ENCODE assay signal across 8 mouse cellular contexts in genomic region chr9:66124111-66124531, GRCm38 (mm10). TPM values are rescaled to one million over a fixed set of nuclear protein-coding genes. Genes with fewer than 3 reads are reported as not detected.
A peak's percentile ranks its signal among the peaks of the same experiment; 100 is the strongest.
DNase-seq lines count a peak whose midpoint lies in the region; ATAC-seq lines count a peak whose summit lies in the region.

No protein-coding gene starts in this region.

- peak overlapping the region; percentile 94 for H3K27ac ChIP-seq in forebrain, embryonic 10.5 days
- H3K27ac ChIP-seq in kidney, embryonic 14.5 days (ENCODE audit: low read depth, low read length) = peak overlapping the region; percentile 82
- peak overlapping the region; percentile 93 for H3K27ac ChIP-seq in midbrain, embryonic 10.5 days (replicated peaks)

- H3K4me1 ChIP-seq in forebrain, embryonic 10.5 days = peaks cover 51% of the 10 kb centered on the region
- H3K4me1 ChIP-seq in kidney, embryonic 14.5 days (ENCODE audit: control insufficient read depth, insufficient read depth, low read length) = peaks cover 19% of the 10 kb centered on the region
- H3K4me1 ChIP-seq in midbrain, embryonic 10.5 days = peaks cover 44% of the 10 kb centered on the region

- H3K9me3 ChIP-seq in forebrain, embryonic 10.5 days = no peaks in the 10 kb centered on the region
- H3K9me3 ChIP-seq in kidney, embryonic 14.5 days (ENCODE audit: control insufficient read depth, low read length) = no peaks in the 10 kb centered on the region
- H3K9me3 ChIP-seq in midbrain, embryonic 10.5 days (replicated peaks) = no peaks in the 10 kb centered on the region

- peak; percentile 23 to 30 for DNase-seq in lung, adult 18-20 months
- no peak for DNase-seq in lung, postnatal 25 days (ENCODE audit: low spot score)
- DNase-seq in adipocyte (ENCODE audit: low spot score) = peak; percentile 52
- peak; percentile 25 for DNase-seq in forebrain, embryonic 10.5 days (ENCODE audit: extremely low spot score, low spot score)
- DNase-seq in midbrain, embryonic 10.5 days (ENCODE audit: low spot score) = no peak
- DNase-seq in T-cell, adult 2 months (ENCODE audit: low spot score) = no peak
- DNase-seq in layer of hippocampus, adult 8-10 months (ENCODE audit: low spot score in 2 of 2) = no peak

- peak overlapping the region; percentile 86 for H3K4me3 ChIP-seq in forebrain, embryonic 10.5 days
- peak overlapping the region; percentile 91 for H3K4me3 ChIP-seq in kidney, embryonic 14.5 days (ENCODE audit: low read length)
- peak overlapping the region; percentile 86 for H3K4me3 ChIP-seq in midbrain, embryonic 10.5 days

- peak overlapping the region; percentile 84 for H3K9ac ChIP-seq in kidney, embryonic 14.5 days (ENCODE audit: low read depth, low read length)

- WGBS in forebrain, embryonic 10.5 days = under 1% methylated on average over 12 of the region's 12 CpGs
- WGBS in kidney, embryonic 14.5 days = under 1% methylated on average over 12 of the region's 12 CpGs
- WGBS in midbrain, embryonic 10.5 days = under 1% methylated on average over 12 of the region's 12 CpGs

- H3K27me3 ChIP-seq in forebrain, embryonic 10.5 days (ENCODE audit: poor library complexity, severe bottlenecking) = no peaks in the 10 kb centered on the region
- no peaks in the 10 kb centered on the region for H3K27me3 ChIP-seq in kidney, embryonic 14.5 days (ENCODE audit: control insufficient read depth, insufficient read depth, low read length)
- H3K27me3 ChIP-seq in midbrain, embryonic 10.5 days (ENCODE audit: low read depth, poor library complexity, severe bottlenecking) = no peaks in the 10 kb centered on the region

- peaks cover 12% of the 10 kb centered on the region for H3K36me3 ChIP-seq in forebrain, embryonic 10.5 days (replicated peaks)
- H3K36me3 ChIP-seq in kidney, embryonic 14.5 days (ENCODE audit: control insufficient read depth, insufficient read depth, low read length) = no peaks in the 10 kb centered on the region
- peaks cover 5% of the 10 kb centered on the region for H3K36me3 ChIP-seq in midbrain, embryonic 10.5 days

- H3K4me2 ChIP-seq in kidney, embryonic 14.5 days (replicated peaks; ENCODE audit: low read depth, low read length) = peak overlapping the region; percentile 70

- ATAC-seq in kidney, embryonic 14.5 days (ENCODE audit: low FRiP score, low TSS enrichment) = peak; percentile 14

RNA-seq across cellular contexts. Expression of gene Snx1, which starts 2.3 kb away (rescaled TPM):
- 136 and 140 TPM in 2 replicates for polyA plus RNA-seq in forebrain, embryonic 10.5 days (2016; fragmentation: Nextera tagmentation; extraction: Ambion mirVana)
- polyA plus RNA-seq in kidney, embryonic 14.5 days (2014; fragmentation: Nextera tagmentation; extraction: Ambion mirVana) = 90.1 and 130 TPM in 2 replicates
- 138 and 142 TPM in 2 replicates for polyA plus RNA-seq in midbrain, embryonic 10.5 days (2016; fragmentation: Nextera tagmentation; extraction: Ambion mirVana)
- total RNA-seq in layer of hippocampus, adult 8-10 months (2022) = 10 to 100 TPM; 84.0 to 94.9 (median 90.0) TPM

RNA-seq across cellular contexts. Expression of gene Ciao2a, which starts 2.3 kb away (rescaled TPM):
- polyA plus RNA-seq in forebrain, embryonic 10.5 days (2016; fragmentation: Nextera tagmentation; extraction: Ambion mirVana) = 166 and 168 TPM in 2 replicates
- polyA plus RNA-seq in kidney, embryonic 14.5 days (2014; fragmentation: Nextera tagmentation; extraction: Ambion mirVana) = 164 and 171 TPM in 2 replicates
- polyA plus RNA-seq in midbrain, embryonic 10.5 days (2016; fragmentation: Nextera tagmentation; extraction: Ambion mirVana) = 150 and 156 TPM in 2 replicates
- total RNA-seq in layer of hippocampus, adult 8-10 months (2022) = 10 to 100 TPM; 24.3 to 30.0 (median 27.0) TPM

RNA-seq across cellular contexts. Expression of gene Dapk2, which starts 33.9 kb away (rescaled TPM):
- polyA plus RNA-seq in forebrain, embryonic 10.5 days (2016; fragmentation: Nextera tagmentation; extraction: Ambion mirVana) = 7.6 and 8.9 TPM in 2 replicates
- polyA plus RNA-seq in kidney, embryonic 14.5 days (2014; fragmentation: Nextera tagmentation; extraction: Ambion mirVana) = 3.3 and 4.2 TPM in 2 replicates
- 6.3 TPM in 2 replicates for polyA plus RNA-seq in midbrain, embryonic 10.5 days (2016; fragmentation: Nextera tagmentation; extraction: Ambion mirVana)
- total RNA-seq in layer of hippocampus, adult 8-10 months (2022) = 1 to 10 TPM in 1 of 4 experiments, under 1 TPM in 3; 0.43 to 1.5 (median 0.69) TPM

RNA-seq across cellular contexts. Expression of gene Snx22, which starts 54.6 kb away (rescaled TPM):
- polyA plus RNA-seq in forebrain, embryonic 10.5 days (2016; fragmentation: Nextera tagmentation; extraction: Ambion mirVana) = 2.1 and 2.6 TPM in 2 replicates
- 0.91 and 1.5 TPM in 2 replicates for polyA plus RNA-seq in kidney, embryonic 14.5 days (2014; fragmentation: Nextera tagmentation; extraction: Ambion mirVana)
- polyA plus RNA-seq in midbrain, embryonic 10.5 days (2016; fragmentation: Nextera tagmentation; extraction: Ambion mirVana) = 2.7 and 3.7 TPM in 2 replicates
- total RNA-seq in layer of hippocampus, adult 8-10 months (2022) = 1 to 10 TPM; 5.0 to 8.6 (median 7.5) TPM

Comparison
In these comparisons a context has a peak if more than half of its experiments do, and no peak if none do; other contexts are left out.
1. DNase-seq: peak in lung, adult 18-20 months (2 of 2), adipocyte (single experiment) and forebrain, embryonic 10.5 days (single experiment); none in lung, postnatal 25 days (single experiment), midbrain, embryonic 10.5 days (single experiment), T-cell, adult 2 months (single experiment) and layer of hippocampus, adult 8-10 months (0 of 2).
2. Peak in every context shown above with its lines, with median percentiles within 50 percentile points of each other: H3K27ac ChIP-seq and H3K4me3 ChIP-seq.